Mouse (Mus musculus): ENCODE results near the gene C1qtnf2. TPM values are rescaled to one million over a fixed set of nuclear protein-coding genes. Genes with fewer than 3 reads are reported as not detected.
A peak's percentile ranks its signal among the peaks of the same experiment; 100 is the strongest.

The C1qtnf2 gene
- polyA plus RNA-seq, 1 experiment = 15.3 TPM

DNA sequence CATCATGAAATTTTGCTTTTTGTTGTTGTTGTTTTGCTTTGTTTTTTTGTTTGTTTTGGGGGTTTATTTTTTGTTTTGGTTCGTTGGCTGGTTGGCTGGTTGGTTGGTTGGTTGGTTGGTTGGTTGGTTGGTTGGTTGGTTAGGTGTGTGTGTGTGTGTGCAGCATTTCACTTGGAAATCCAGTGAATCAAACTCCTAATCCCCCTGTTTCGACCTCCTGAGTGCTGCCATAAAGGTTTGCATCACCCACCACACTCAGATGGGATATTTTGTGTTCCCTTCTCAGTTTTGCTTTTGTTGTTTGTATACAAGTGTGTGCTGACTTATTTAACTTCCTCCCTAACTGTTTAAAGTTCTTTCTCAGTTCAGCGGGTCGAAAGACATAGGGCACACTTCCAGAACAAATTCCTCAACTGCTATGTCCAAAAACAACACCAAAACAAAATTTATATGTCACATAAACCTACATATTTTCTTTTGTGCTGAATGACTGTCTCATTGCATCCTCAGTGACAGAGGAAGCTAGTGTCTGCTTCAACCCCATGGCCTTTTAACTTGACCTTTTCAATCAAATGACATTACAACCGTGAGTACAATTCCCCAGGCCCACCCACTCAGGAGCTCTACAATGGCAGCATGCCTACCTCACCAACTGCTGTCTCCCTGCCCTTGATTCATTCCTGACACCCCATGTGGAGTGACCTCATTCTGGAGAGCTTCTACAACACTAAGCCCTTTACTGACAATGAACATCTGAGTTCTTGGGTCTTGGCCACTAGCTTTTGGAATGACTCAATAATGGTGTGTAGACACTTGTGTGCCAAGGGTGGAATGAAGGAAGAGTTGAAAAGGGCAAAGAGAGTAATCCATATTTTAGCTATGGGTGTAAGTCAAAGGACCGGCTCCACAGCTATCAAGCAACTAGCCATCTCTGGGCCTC, 2.9 kb upstream of the C1qtnf2 start:
- H3K4me3 ChIP-seq (ENCODE audit: insufficient read depth, low read depth, low read length) = no peak overlapping the region
- no peaks in the 10 kb centered on the region; the same call in 1 of the 2 replicates for H3K27me3 ChIP-seq (replicated peaks; ENCODE audit: control insufficient read depth, insufficient read depth, low read length)
- DNase-seq = peak; percentile 39
- peak overlapping the region; percentile 39; the same call in 1 of the 2 replicates for H3K27ac ChIP-seq (ENCODE audit: insufficient read depth, low read depth, low read length)
- no peaks in the 10 kb centered on the region for H3K4me1 ChIP-seq (ENCODE audit: control insufficient read depth, insufficient read depth, low read length)
- WGBS = 52% methylated on average over 6 of the region's 6 CpGs
- TF ChIP-seq CTCF (conservative IDR thresholded peaks at IDR 0.05; ENCODE audit: insufficient read depth, insufficient read length, low read depth, low read length) (no peak), POLR2A (IDR thresholded peaks at IDR 0.05; ENCODE audit: low read depth, low read length) (no peak)
- H3K36me3 ChIP-seq (ENCODE audit: control insufficient read depth, insufficient read depth, low read length) = no peaks in the 10 kb centered on the region

DNA sequence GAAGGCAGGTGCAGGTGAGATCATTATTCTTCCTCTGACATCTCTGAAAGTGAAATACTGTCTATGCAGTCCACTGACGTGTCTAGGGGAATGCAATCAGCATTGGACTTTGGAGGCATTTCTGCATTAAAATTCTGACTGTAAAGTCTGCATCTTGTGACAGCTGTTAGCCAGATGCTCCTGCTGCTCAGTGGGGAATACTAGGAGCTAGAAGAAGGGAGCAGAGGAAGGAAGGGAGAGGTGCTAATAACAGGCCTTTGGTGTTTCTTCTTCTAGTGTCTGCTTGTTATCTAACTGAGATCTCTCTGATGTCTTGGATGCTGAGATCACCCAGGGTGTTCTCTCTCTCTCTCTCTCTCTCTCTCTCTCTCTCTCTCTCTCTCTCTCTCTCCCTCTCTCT, 961 bp upstream of the C1qtnf2 start:
- 69% methylated on average over 1 of the region's 1 CpGs for WGBS
- no peak for DNase-seq
- TF ChIP-seq POLR2A (IDR thresholded peaks at IDR 0.05; ENCODE audit: low read depth, low read length) = no peak
- no peak for TF ChIP-seq CTCF (conservative IDR thresholded peaks at IDR 0.05; ENCODE audit: insufficient read depth, insufficient read length, low read depth, low read length)
- H3K4me1 ChIP-seq (ENCODE audit: control insufficient read depth, insufficient read depth, low read length) = no peaks in the 10 kb centered on the region
- H3K27me3 ChIP-seq (replicated peaks; ENCODE audit: control insufficient read depth, insufficient read depth, low read length) = no peaks in the 10 kb centered on the region; the same call in 1 of the 2 replicates
- no peak overlapping the region for H3K27ac ChIP-seq (ENCODE audit: insufficient read depth, low read depth, low read length)
- H3K36me3 ChIP-seq (ENCODE audit: control insufficient read depth, insufficient read depth, low read length) = no peaks in the 10 kb centered on the region
- H3K4me3 ChIP-seq (ENCODE audit: insufficient read depth, low read depth, low read length) = no peak overlapping the region

DNA sequence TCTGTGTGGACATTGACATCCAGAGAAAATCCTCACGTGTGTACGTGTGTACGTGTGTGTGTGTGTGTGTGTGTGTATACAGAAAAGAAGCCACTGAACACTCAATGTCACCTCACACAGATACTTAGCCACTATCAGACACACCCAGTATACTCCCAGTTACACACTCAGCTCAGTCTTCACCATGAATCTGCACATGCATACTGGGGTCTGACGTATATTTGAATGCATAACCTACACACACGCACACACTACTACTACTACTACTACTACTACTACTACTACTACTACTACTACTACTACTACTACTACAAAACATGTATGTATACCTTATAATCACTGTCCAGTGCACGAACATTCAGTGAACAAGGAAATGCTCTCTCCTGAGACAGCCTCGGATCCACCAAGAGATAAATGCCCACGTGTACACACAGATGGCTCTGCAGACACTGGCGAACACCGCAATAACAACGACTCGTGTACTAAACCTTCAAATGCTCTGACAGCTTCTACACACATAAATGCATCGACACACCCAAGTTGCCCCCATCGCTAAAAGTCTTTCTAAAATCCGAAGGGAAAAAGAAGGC, 346 bp upstream of the C1qtnf2 start:
- 51% methylated on average over 15 of the region's 15 CpGs for WGBS
- no peaks in the 10 kb centered on the region for H3K4me1 ChIP-seq (ENCODE audit: control insufficient read depth, insufficient read depth, low read length)
- DNase-seq = no peak
- TF ChIP-seq CTCF (conservative IDR thresholded peaks at IDR 0.05; ENCODE audit: insufficient read depth, insufficient read length, low read depth, low read length) (no peak), POLR2A (IDR thresholded peaks at IDR 0.05; ENCODE audit: low read depth, low read length) (no peak)
- H3K4me3 ChIP-seq (ENCODE audit: insufficient read depth, low read depth, low read length) = peak overlapping the region; percentile 22
- no peaks in the 10 kb centered on the region for H3K36me3 ChIP-seq (ENCODE audit: control insufficient read depth, insufficient read depth, low read length)
- no peaks in the 10 kb centered on the region; the same call in 1 of the 2 replicates for H3K27me3 ChIP-seq (replicated peaks; ENCODE audit: control insufficient read depth, insufficient read depth, low read length)
- H3K27ac ChIP-seq (ENCODE audit: insufficient read depth, low read depth, low read length) = 0 out of 2 replicates have a peak overlapping the region, but pooled peaks have one; percentile 37

DNA sequence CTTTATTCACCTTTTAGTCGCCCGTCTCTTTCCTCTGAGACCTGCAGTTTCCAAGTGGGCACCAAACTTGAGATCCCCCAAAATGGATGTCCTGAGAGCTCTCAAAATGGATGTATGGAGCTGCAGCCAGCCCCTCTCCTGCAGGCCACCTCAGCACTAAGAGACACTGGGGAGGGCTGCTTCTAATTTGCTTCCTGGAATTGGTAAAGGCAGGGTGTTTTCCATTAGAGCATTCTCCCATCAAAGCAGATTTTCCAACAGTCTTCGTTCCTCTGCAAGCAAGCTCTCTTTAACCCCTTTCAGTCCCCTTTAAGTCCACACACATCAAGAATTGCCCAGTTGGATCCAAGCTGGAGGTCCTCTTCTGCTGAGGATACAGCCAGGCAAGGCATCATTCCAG, 5.3 kb downstream of the C1qtnf2 start:
- Histone ChIP-seq H3K4me1 (ENCODE audit: control insufficient read depth, insufficient read depth, low read length) (no peaks in the 10 kb centered on the region), H3K27ac (ENCODE audit: insufficient read depth, low read depth, low read length) (no peak overlapping the region), H3K36me3 (ENCODE audit: control insufficient read depth, insufficient read depth, low read length) (no peaks in the 10 kb centered on the region), H3K27me3 (replicated peaks; ENCODE audit: control insufficient read depth, insufficient read depth, low read length) (no peaks in the 10 kb centered on the region), H3K4me3 (ENCODE audit: insufficient read depth, low read depth, low read length) (no peak overlapping the region)
- TF ChIP-seq POLR2A (IDR thresholded peaks at IDR 0.05; ENCODE audit: low read depth, low read length) = no peak
- TF ChIP-seq CTCF (conservative IDR thresholded peaks at IDR 0.05; ENCODE audit: insufficient read depth, insufficient read length, low read depth, low read length) = no peak
- 88% methylated on average over 3 of the region's 3 CpGs for WGBS
- DNase-seq = no peak

DNA sequence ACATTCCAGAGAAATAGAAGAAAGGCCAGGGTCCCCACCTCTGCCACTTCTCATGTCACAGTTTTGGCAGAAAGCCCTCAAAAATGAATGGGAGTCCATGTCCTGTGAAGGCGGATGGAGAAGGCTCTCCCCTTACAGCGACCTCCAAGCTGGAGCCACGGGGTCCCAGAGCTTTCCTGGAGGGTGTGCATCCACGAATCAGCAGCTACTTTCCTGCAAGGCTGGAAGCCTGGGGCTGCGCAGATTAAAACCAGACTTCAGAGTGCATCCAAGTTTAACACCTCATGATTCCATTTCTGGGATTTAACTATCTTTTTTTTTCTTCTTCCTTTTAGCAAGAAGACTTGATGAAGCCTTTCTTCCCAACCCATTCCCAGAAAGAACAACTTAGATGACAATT, 6.5 kb downstream of the C1qtnf2 start:
- Histone ChIP-seq H3K4me3 (ENCODE audit: insufficient read depth, low read depth, low read length) (no peak overlapping the region), H3K27me3 (replicated peaks; ENCODE audit: control insufficient read depth, insufficient read depth, low read length) (no peaks in the 10 kb centered on the region), H3K4me1 (ENCODE audit: control insufficient read depth, insufficient read depth, low read length) (no peaks in the 10 kb centered on the region), H3K36me3 (ENCODE audit: control insufficient read depth, insufficient read depth, low read length) (no peaks in the 10 kb centered on the region), H3K27ac (ENCODE audit: insufficient read depth, low read depth, low read length) (no peak overlapping the region)
- DNase-seq = no peak
- 29% methylated on average over 5 of the region's 5 CpGs for WGBS
- TF ChIP-seq CTCF (conservative IDR thresholded peaks at IDR 0.05; ENCODE audit: insufficient read depth, insufficient read length, low read depth, low read length) = no peak
- no peak for TF ChIP-seq POLR2A (IDR thresholded peaks at IDR 0.05; ENCODE audit: low read depth, low read length)

DNA sequence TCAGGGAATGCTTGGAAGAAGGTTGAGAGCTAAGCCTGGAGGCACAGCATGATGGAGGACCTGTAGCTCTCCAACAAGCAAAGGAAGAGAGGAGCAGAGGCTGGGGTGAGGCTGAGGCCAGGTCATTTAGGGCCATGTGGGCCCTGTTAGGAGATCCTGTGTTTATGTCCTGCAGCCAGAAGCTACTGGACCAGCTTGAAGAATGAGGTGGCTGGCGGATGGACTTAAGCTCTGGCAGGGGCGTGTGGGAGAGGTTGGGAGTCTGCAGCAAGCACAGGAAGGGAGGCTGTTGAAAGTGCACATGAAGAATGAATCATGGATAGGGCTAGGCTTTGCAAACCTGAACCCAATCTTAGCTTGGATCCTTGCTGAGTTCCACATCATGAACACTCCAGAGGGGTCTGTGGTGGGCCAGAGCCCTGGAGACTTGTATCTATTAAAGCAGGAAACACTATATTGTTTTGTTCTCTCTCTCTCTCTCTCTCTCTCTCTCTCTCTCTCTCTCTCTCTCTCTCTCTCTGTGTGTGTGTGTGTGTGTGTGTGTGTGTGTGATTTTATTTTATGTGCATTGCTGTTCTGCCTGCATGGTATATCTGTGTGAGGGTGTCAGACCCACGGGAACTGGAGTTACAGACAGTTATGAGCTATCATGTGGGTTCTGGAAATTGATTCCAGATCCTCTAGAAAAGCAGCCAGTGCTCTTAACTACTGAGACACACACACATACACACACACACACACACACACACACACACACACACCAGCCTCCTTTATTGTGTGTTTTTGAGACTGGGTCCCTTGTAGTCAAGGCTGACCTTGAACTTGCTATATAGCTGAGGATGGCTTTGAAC, 7.8 kb downstream of the C1qtnf2 start:
- no peak overlapping the region for H3K4me3 ChIP-seq (ENCODE audit: insufficient read depth, low read depth, low read length)
- H3K27ac ChIP-seq (ENCODE audit: insufficient read depth, low read depth, low read length) = no peak overlapping the region
- H3K4me1 ChIP-seq (ENCODE audit: control insufficient read depth, insufficient read depth, low read length) = no peaks in the 10 kb centered on the region
- H3K36me3 ChIP-seq (ENCODE audit: control insufficient read depth, insufficient read depth, low read length) = no peaks in the 10 kb centered on the region
- DNase-seq = no peak
- no peaks in the 10 kb centered on the region for H3K27me3 ChIP-seq (replicated peaks; ENCODE audit: control insufficient read depth, insufficient read depth, low read length)
- WGBS = 52% methylated on average over 3 of the region's 3 CpGs
- TF ChIP-seq POLR2A (IDR thresholded peaks at IDR 0.05; ENCODE audit: low read depth, low read length) (no peak), CTCF (conservative IDR thresholded peaks at IDR 0.05; ENCODE audit: insufficient read depth, insufficient read length, low read depth, low read length) (no peak)

All from kidney, adult 2 months (tissue).